Comparison of ENCODE assay signal across 9 mouse cellular contexts in the genomic region with DNA sequence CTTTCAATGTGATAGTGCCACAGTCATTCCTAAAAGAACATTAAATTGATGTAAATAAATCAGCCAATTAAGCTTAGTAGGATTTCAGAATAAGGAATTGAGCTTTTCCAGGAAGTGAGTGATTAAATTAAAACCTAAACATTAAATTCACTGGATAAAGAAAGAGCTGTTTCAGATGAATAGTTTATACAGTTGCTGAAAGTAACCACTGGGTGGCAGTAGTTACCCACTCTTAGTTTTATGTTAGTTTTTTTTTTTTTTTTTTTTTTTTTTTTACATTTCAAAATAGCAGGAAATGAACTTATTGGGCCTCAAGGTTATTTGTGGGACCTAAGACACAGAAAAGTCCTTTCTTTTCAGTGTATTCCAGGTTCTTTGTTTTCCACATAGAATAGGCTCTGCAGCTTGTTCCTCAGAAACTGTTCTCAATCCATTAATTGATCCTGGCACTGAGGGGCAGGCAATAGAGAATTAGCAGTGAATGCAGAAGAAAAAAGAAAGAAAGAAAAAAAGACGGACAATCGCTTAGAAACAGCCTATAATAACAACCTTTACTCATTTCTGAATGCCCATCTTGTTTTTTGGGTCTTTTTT.
DNase-seq lines count a peak whose midpoint lies in the region; ATAC-seq and TF ChIP-seq lines count a peak whose summit lies in the region.
"Had no signal": no experiment of that assay in that cellular context is flagged by ENCODE, and none has a peak within 500 bp of the region (broad histone marks: within the 10 kb centered on the region; RNA-seq: fewer than 3 reads in every experiment).

No protein-coding gene starts in this region.

- peak; percentile 41; the same call in 1 of the 2 replicates for ATAC-seq in frontal cortex, adult (ENCODE audit: low TSS enrichment)
- no peak for ATAC-seq in liver, postnatal 0 days
- ATAC-seq in liver, embryonic 11.5 days (replicated peaks; ENCODE audit: low FRiP score) = no peak
- peak; percentile 65 for ATAC-seq in megakaryocyte progenitor cell, adult 5-6 weeks (replicated peaks; ENCODE audit: poor library complexity)

- H3K27me3 ChIP-seq in liver, postnatal 0 days (ENCODE audit: insufficient read depth, low read length) = no peaks in the 10 kb centered on the region
- no peaks in the 10 kb centered on the region for H3K27me3 ChIP-seq in liver, embryonic 11.5 days (replicated peaks; ENCODE audit: control insufficient read depth, insufficient read depth, low read length)

- WGBS in liver, postnatal 0 days (ENCODE audit: insufficient replicate concordance) = 50% methylated on average over 2 of the region's 2 CpGs
- WGBS in liver, embryonic 11.5 days = 40% methylated on average over 2 of the region's 2 CpGs

- no peaks in the 10 kb centered on the region for H3K36me3 ChIP-seq in liver, postnatal 0 days (replicated peaks; ENCODE audit: insufficient read depth, low read length)
- H3K36me3 ChIP-seq in liver, embryonic 11.5 days (ENCODE audit: control insufficient read depth, insufficient read depth, low read length) = no peaks in the 10 kb centered on the region

- no peak overlapping the region for H3K4me3 ChIP-seq in liver, postnatal 0 days (ENCODE audit: low read depth, low read length)
- H3K4me3 ChIP-seq in liver, embryonic 11.5 days (ENCODE audit: low read depth, low read length) = no peak overlapping the region

- peak; percentile 44 for TF ChIP-seq CTCF in liver, postnatal 0 days (IDR thresholded peaks at IDR 0.05; ENCODE audit: low read depth)

- TF ChIP-seq EP300 in liver, postnatal 0 days (IDR thresholded peaks at IDR 0.05; ENCODE audit: low read depth) = no peak

- no peaks in the 10 kb centered on the region for H3K4me1 ChIP-seq in liver, postnatal 0 days (ENCODE audit: insufficient read depth)
- H3K4me1 ChIP-seq in liver, embryonic 11.5 days (replicated peaks; ENCODE audit: control insufficient read depth, insufficient read depth, low read length) = no peaks in the 10 kb centered on the region

- no peak overlapping the region for H3K27ac ChIP-seq in liver, postnatal 0 days (ENCODE audit: low read depth)
- no peak overlapping the region for H3K27ac ChIP-seq in liver, embryonic 11.5 days (ENCODE audit: low read depth, low read length)

- H3K4me2 ChIP-seq in liver, postnatal 0 days (ENCODE audit: low read depth, low read length) = no peak overlapping the region
- no peak overlapping the region for H3K4me2 ChIP-seq in liver, embryonic 11.5 days

- DNase-seq in frontal cortex, postnatal 25 days (ENCODE audit: low spot score in 2 of 2) = no peak
- DNase-seq in liver, postnatal 0 days = no peak
- DNase-seq in liver, embryonic 11.5 days (ENCODE audit: low spot score) = no peak
- DNase-seq in NIH3T3 (ENCODE audit: low read depth) = peak; percentile 51
- no peak for DNase-seq in thymus, postnatal 25 days
- no peak for DNase-seq in gastrocnemius, postnatal 10 days
- DNase-seq: left cerebral cortex, postnatal 4 days had no signal

- H3K9ac ChIP-seq in liver, postnatal 0 days (replicated peaks) = no peak overlapping the region
- H3K9ac ChIP-seq in liver, embryonic 11.5 days (ENCODE audit: low read depth, low read length) = no peak overlapping the region

- no peaks in the 10 kb centered on the region for H3K9me3 ChIP-seq in liver, postnatal 0 days (ENCODE audit: low read length)
- H3K9me3 ChIP-seq in liver, embryonic 11.5 days (ENCODE audit: control insufficient read depth, low read length) = no peaks in the 10 kb centered on the region

Comparison
In these comparisons a context has a peak if more than half of its experiments do, and no peak if none do; other contexts are left out.
1. ATAC-seq: peak in frontal cortex, adult (single experiment) and megakaryocyte progenitor cell, adult 5-6 weeks (single experiment); none in liver, postnatal 0 days (single experiment) and liver, embryonic 11.5 days (single experiment).